Mouse (Mus musculus) small intestine, adult 2 months (tissue): ENCODE measurements around the gene Chrna9.

Experiments used
- CTCF ChIP-seq: fragments of 200-500 bp; IDR thresholded peaks from 2 replicates; pipeline ENCODE4 v1.5.1; 2012; ENCODE audit warnings: low read depth, mild to moderate bottlenecking, control low read depth, inconsistent platforms, low read length, moderate library complexity, mixed read lengths; ENCODE audit not compliant: insufficient replicate concordance, insufficient read length; ENCODE audit errors: extremely low read depth
- POLR2A ChIP-seq: fragments of 200-500 bp; IDR thresholded peaks from 2 replicates; pipeline ENCODE4 v1.6.1; 2012; ENCODE audit warnings: low read depth, mild to moderate bottlenecking, control low read depth, inconsistent platforms, low read length, moderate library complexity

GRCm38 (mm10) chr5:65959893-65960596, 25.3 kb downstream of the Chrna9 start:
- TF ChIP-seq CTCF (no peak), POLR2A (no peak)
